Mouse (Mus musculus): Measurements from ENCODE around the gene Gabbr1. TPM values are rescaled to one million over a fixed set of nuclear protein-coding genes. Genes with fewer than 3 reads are reported as not detected.

Gene Gabbr1
- polyA plus RNA-seq, 1 experiment from 2014 or later: 14.5 TPM

- H3K4me1 ChIP-seq (ENCODE audit: control insufficient read depth, insufficient read depth, low read length): peaks cover 26% of the 10 kb centered on the region
- peaks cover 14% of the 10 kb centered on the region for H3K27me3 ChIP-seq (ENCODE audit: control insufficient read depth, insufficient read depth, low read length)
- ATAC-seq (ENCODE audit: low FRiP score): peak; percentile 23
- peaks cover 5% of the 10 kb centered on the region; the same call in 1 of the 2 replicates for H3K36me3 ChIP-seq (ENCODE audit: control insufficient read depth, insufficient read depth, low read length)
- H3K9me3 ChIP-seq (ENCODE audit: control insufficient read depth, low read length): no peaks in the 10 kb centered on the region
- peak overlapping the region; percentile 79 for H3K9ac ChIP-seq (ENCODE audit: low read length)
- peak; percentile 98 for DNase-seq (ENCODE audit: low spot score, missing footprints)
- peak overlapping the region; percentile 65 for H3K4me3 ChIP-seq (ENCODE audit: low read depth, low read length)
- H3K27ac ChIP-seq (ENCODE audit: low read depth, low read length): no peak overlapping the region
- H3K4me2 ChIP-seq: peak overlapping the region; percentile 81
- WGBS: under 1% methylated on average over 39 of the region's 39 CpGs
Measured at GRCm38 (mm10) chr17:37049570-37050310, 4.0 kb downstream of the Gabbr1 start.

GRCm38 (mm10) chr17:37050399-37050798 lies 4.6 kb downstream of the Gabbr1 start:
- H3K9me3 ChIP-seq (ENCODE audit: control insufficient read depth, low read length): no peaks in the 10 kb centered on the region
- DNase-seq (ENCODE audit: low spot score, missing footprints) (peak; percentile 98), ATAC-seq (ENCODE audit: low FRiP score) (peak; percentile 73)
- H3K4me1 ChIP-seq (ENCODE audit: control insufficient read depth, insufficient read depth, low read length): peaks cover 26% of the 10 kb centered on the region
- peak overlapping the region; percentile 79 for H3K9ac ChIP-seq (ENCODE audit: low read length)
- peaks cover 14% of the 10 kb centered on the region for H3K27me3 ChIP-seq (ENCODE audit: control insufficient read depth, insufficient read depth, low read length)
- peak overlapping the region; percentile 81 for H3K4me2 ChIP-seq
- peak overlapping the region; percentile 65 for H3K4me3 ChIP-seq (ENCODE audit: low read depth, low read length)
- peaks cover 5% of the 10 kb centered on the region; the same call in 1 of the 2 replicates for H3K36me3 ChIP-seq (ENCODE audit: control insufficient read depth, insufficient read depth, low read length)
- WGBS: under 1% methylated on average over 22 of the region's 22 CpGs
- no peak overlapping the region; the same call in 1 of the 2 replicates for H3K27ac ChIP-seq (ENCODE audit: low read depth, low read length)

- H3K27me3 ChIP-seq (ENCODE audit: control insufficient read depth, insufficient read depth, low read length): peaks cover 14% of the 10 kb centered on the region
- H3K36me3 ChIP-seq (ENCODE audit: control insufficient read depth, insufficient read depth, low read length): peaks cover 5% of the 10 kb centered on the region; the same call in 1 of the 2 replicates
- H3K4me3 ChIP-seq (ENCODE audit: low read depth, low read length): peak overlapping the region; percentile 65
- no peak overlapping the region; the same call in 1 of the 2 replicates for H3K27ac ChIP-seq (ENCODE audit: low read depth, low read length)
- H3K4me1 ChIP-seq (ENCODE audit: control insufficient read depth, insufficient read depth, low read length): peaks cover 26% of the 10 kb centered on the region
- H3K4me2 ChIP-seq: peak overlapping the region; percentile 81
- ATAC-seq (ENCODE audit: low FRiP score): peak; percentile 38
- H3K9me3 ChIP-seq (ENCODE audit: control insufficient read depth, low read length): no peaks in the 10 kb centered on the region
- H3K9ac ChIP-seq (ENCODE audit: low read length): peak overlapping the region; percentile 79
- 2% methylated on average over 27 of the region's 27 CpGs for WGBS
- DNase-seq (ENCODE audit: low spot score, missing footprints): peak; percentile 92
Measured at GRCm38 (mm10) chr17:37050876-37051275, 5.1 kb downstream of the Gabbr1 start.

- Histone ChIP-seq H3K9me3 (ENCODE audit: control insufficient read depth, low read length) (no peaks in the 10 kb centered on the region), H3K36me3 (ENCODE audit: control insufficient read depth, insufficient read depth, low read length) (peaks cover 10% of the 10 kb centered on the region; the same call in 1 of the 2 replicates), H3K27ac (ENCODE audit: low read depth, low read length) (no peak overlapping the region), H3K27me3 (ENCODE audit: control insufficient read depth, insufficient read depth, low read length) (peaks cover 14% of the 10 kb centered on the region), H3K9ac (ENCODE audit: low read length) (no peak overlapping the region), H3K4me2 (peak overlapping the region; percentile 81), H3K4me1 (ENCODE audit: control insufficient read depth, insufficient read depth, low read length) (peaks cover 25% of the 10 kb centered on the region), H3K4me3 (ENCODE audit: low read depth, low read length) (no peak overlapping the region)
- WGBS: 52% methylated on average over 4 of the region's 4 CpGs
- DNase-seq (ENCODE audit: low spot score, missing footprints) (no peak), ATAC-seq (ENCODE audit: low FRiP score) (no peak)
Measured at GRCm38 (mm10) chr17:37051745-37052144, 6.0 kb downstream of the Gabbr1 start.

GRCm38 (mm10) chr17:37056957-37057356 lies 11.2 kb downstream of the Gabbr1 start:
- Histone ChIP-seq H3K9me3 (ENCODE audit: control insufficient read depth, low read length) (no peaks in the 10 kb centered on the region), H3K36me3 (ENCODE audit: control insufficient read depth, insufficient read depth, low read length) (peaks cover 20% of the 10 kb centered on the region; the same call in 1 of the 2 replicates), H3K4me1 (ENCODE audit: control insufficient read depth, insufficient read depth, low read length) (no peaks in the 10 kb centered on the region), H3K4me3 (ENCODE audit: low read depth, low read length) (no peak overlapping the region), H3K4me2 (no peak overlapping the region), H3K27ac (ENCODE audit: low read depth, low read length) (no peak overlapping the region), H3K27me3 (ENCODE audit: control insufficient read depth, insufficient read depth, low read length) (no peaks in the 10 kb centered on the region), H3K9ac (ENCODE audit: low read length) (no peak overlapping the region)
- ATAC-seq (ENCODE audit: low FRiP score): no peak
- DNase-seq (ENCODE audit: low spot score, missing footprints): no peak
- WGBS: 91% methylated on average over 6 of the region's 6 CpGs

- DNase-seq (ENCODE audit: low spot score, missing footprints) (peak; percentile 41), ATAC-seq (ENCODE audit: low FRiP score) (no peak)
- Histone ChIP-seq H3K9ac (ENCODE audit: low read length) (no peak overlapping the region), H3K4me2 (no peak overlapping the region), H3K4me1 (ENCODE audit: control insufficient read depth, insufficient read depth, low read length) (no peaks in the 10 kb centered on the region), H3K36me3 (ENCODE audit: control insufficient read depth, insufficient read depth, low read length) (peaks cover 23% of the 10 kb centered on the region; the same call in 1 of the 2 replicates), H3K4me3 (ENCODE audit: low read depth, low read length) (no peak overlapping the region), H3K9me3 (ENCODE audit: control insufficient read depth, low read length) (no peaks in the 10 kb centered on the region), H3K27me3 (ENCODE audit: control insufficient read depth, insufficient read depth, low read length) (no peaks in the 10 kb centered on the region), H3K27ac (ENCODE audit: low read depth, low read length) (no peak overlapping the region)
- WGBS: 72% methylated on average over 3 of the region's 3 CpGs
Measured at GRCm38 (mm10) chr17:37061435-37061834, 15.7 kb downstream of the Gabbr1 start.

- H3K27ac ChIP-seq (ENCODE audit: low read depth, low read length): no peak overlapping the region
- no peaks in the 10 kb centered on the region for H3K4me1 ChIP-seq (ENCODE audit: control insufficient read depth, insufficient read depth, low read length)
- no peak overlapping the region for H3K4me2 ChIP-seq
- 82% methylated on average over 10 of the region's 10 CpGs for WGBS
- no peak overlapping the region for H3K4me3 ChIP-seq (ENCODE audit: low read depth, low read length)
- H3K9ac ChIP-seq (ENCODE audit: low read length): no peak overlapping the region
- peaks cover 18% of the 10 kb centered on the region for H3K36me3 ChIP-seq (ENCODE audit: control insufficient read depth, insufficient read depth, low read length)
- H3K27me3 ChIP-seq (ENCODE audit: control insufficient read depth, insufficient read depth, low read length): no peaks in the 10 kb centered on the region
- H3K9me3 ChIP-seq (ENCODE audit: control insufficient read depth, low read length): no peaks in the 10 kb centered on the region
- ATAC-seq (ENCODE audit: low FRiP score) (no peak), DNase-seq (ENCODE audit: low spot score, missing footprints) (peak; percentile 66)
Measured at GRCm38 (mm10) chr17:37062101-37062641, 16.4 kb downstream of the Gabbr1 start.

GRCm38 (mm10) chr17:37063063-37063462 lies 17.3 kb downstream of the Gabbr1 start:
- H3K27ac ChIP-seq (ENCODE audit: low read depth, low read length): no peak overlapping the region
- H3K4me3 ChIP-seq (ENCODE audit: low read depth, low read length): no peak overlapping the region
- DNase-seq (ENCODE audit: low spot score, missing footprints) (peak; percentile 45), ATAC-seq (ENCODE audit: low FRiP score) (no peak)
- H3K4me2 ChIP-seq: no peak overlapping the region
- no peaks in the 10 kb centered on the region for H3K9me3 ChIP-seq (ENCODE audit: control insufficient read depth, low read length)
- 73% methylated on average over 10 of the region's 10 CpGs for WGBS
- H3K36me3 ChIP-seq (ENCODE audit: control insufficient read depth, insufficient read depth, low read length): peaks cover 23% of the 10 kb centered on the region
- H3K9ac ChIP-seq (ENCODE audit: low read length): no peak overlapping the region
- no peaks in the 10 kb centered on the region for H3K27me3 ChIP-seq (ENCODE audit: control insufficient read depth, insufficient read depth, low read length)
- no peaks in the 10 kb centered on the region for H3K4me1 ChIP-seq (ENCODE audit: control insufficient read depth, insufficient read depth, low read length)

Measured in midbrain, embryonic 11.5 days (tissue).